Mouse (Mus musculus) myocyte (in vitro differentiated cells): Measurements from ENCODE around the gene Morf4l2.

ENCODE experiments used
- CEBPB ChIP-seq: IDR thresholded peaks from 2 replicates; pipeline ENCODE4 v1.6.1; 2011; ENCODE audit warnings: mild to moderate bottlenecking, moderate library complexity; ENCODE audit not compliant: poor library complexity, insufficient read depth, severe bottlenecking
- POLR2A ChIP-seq: IDR thresholded peaks from one replicate; pipeline ENCODE4 v1.6.1; 2011; ENCODE audit warnings: low read depth, mild to moderate bottlenecking, control low read depth, moderate library complexity; ENCODE audit not compliant: insufficient read length

DNA sequence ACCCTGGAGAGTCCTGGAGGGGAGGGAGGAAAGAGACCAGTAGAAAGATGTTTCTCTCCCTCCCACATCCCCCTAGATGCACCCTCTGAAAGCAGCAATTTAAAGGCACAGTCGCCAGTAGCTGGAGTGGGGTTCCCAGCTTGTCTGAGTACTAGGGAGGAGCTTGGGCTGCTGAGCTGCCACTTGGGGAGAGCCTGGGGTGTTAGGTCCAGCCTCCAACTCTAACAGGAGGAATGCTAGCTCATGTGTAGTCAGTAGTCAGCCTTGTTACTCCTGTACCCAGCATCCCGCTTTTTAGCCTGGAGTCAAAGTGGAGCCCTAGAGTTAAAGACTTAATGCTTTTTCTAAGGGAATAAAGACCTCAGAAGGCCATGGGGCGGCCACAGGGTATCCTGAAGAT is 36.6 kb upstream of the Morf4l2 start, which contains the start of gene Glra4:
- no peak for TF ChIP-seq POLR2A
- TF ChIP-seq CEBPB = no peak
